Mouse (Mus musculus) C2C12 (cell line): ENCODE results near the gene Tnf. TPM values are rescaled to one million over a fixed set of nuclear protein-coding genes. Genes with fewer than 3 reads are reported as not detected.

Experiments
- H3K27me3 ChIP-seq: one replicate; pipeline ENCODE4 v1.6.1; 2011; ENCODE audit not compliant: control insufficient read depth, insufficient read depth, insufficient read length
- H3K36me3 ChIP-seq: one replicate; pipeline ENCODE4 v1.6.1; 2011; ENCODE audit not compliant: control insufficient read depth, insufficient read depth
- H3K4me3 ChIP-seq: one replicate; pipeline ENCODE4 v1.5.1; 2011; ENCODE audit warnings: mild to moderate bottlenecking, control low read depth; ENCODE audit not compliant: poor library complexity, insufficient read depth, severe bottlenecking
- H3K79me2 ChIP-seq: one replicate; pipeline ENCODE4 v1.6.1; 2011; ENCODE audit not compliant: control insufficient read depth, insufficient read depth
- H3K79me3 ChIP-seq: one replicate; pipeline ENCODE4 v1.6.1; 2011; ENCODE audit warnings: low read depth, control low read depth
- H3ac ChIP-seq: one replicate; pipeline ENCODE3; 2011; ENCODE audit warnings: low read depth; ENCODE audit not compliant: control insufficient read depth, insufficient read length
- CEBPB ChIP-seq: IDR thresholded peaks from one replicate; pipeline ENCODE4 v1.6.1; 2011; ENCODE audit warnings: low read depth, mild to moderate bottlenecking, control low read depth, moderate library complexity
- CTCF ChIP-seq: IDR thresholded peaks from one replicate; pipeline ENCODE4 v1.5.1; 2011; ENCODE audit not compliant: control insufficient read depth, insufficient read depth, insufficient read length
- FOSL1 ChIP-seq: IDR thresholded peaks from one replicate; pipeline ENCODE4 v1.8.0; 2011; ENCODE audit warnings: mild to moderate bottlenecking, low read length; ENCODE audit not compliant: poor library complexity, insufficient read depth, severe bottlenecking
- MAX ChIP-seq: IDR thresholded peaks from one replicate; pipeline ENCODE4 v1.6.1; 2011; ENCODE audit warnings: mild to moderate bottlenecking, control low read depth
- MYOD1 ChIP-seq: IDR thresholded peaks from one replicate; pipeline ENCODE4 v1.6.1; 2011; ENCODE audit warnings: low read depth; ENCODE audit not compliant: control insufficient read depth, insufficient read length
- MYOG ChIP-seq: IDR thresholded peaks from one replicate; pipeline ENCODE4 v1.6.1; 2011; ENCODE audit not compliant: control insufficient read depth, insufficient read length; ENCODE audit errors: extremely low read depth
- USF1 ChIP-seq: IDR thresholded peaks from one replicate; pipeline ENCODE4 v1.6.1; 2011; ENCODE audit warnings: low read depth, mild to moderate bottlenecking, control low read depth, moderate library complexity
- microRNA-seq: library from miRNA; unstranded; fragments of <30 nt; microRNA quantifications from one replicate; pipeline ENCODE4, GENCODE M21; 2019; ENCODE audit warnings: borderline microRNAs expressed
- polyA plus RNA-seq: library from polyadenylated mRNA; unstranded; fragments of >200 nt; fragmentation: generic; extraction: Trizol; gene quantifications from one replicate; pipeline ENCODE4 v1.2.1, GENCODE M21; 2012; ENCODE audit warnings: missing spikeins

Gene Tnf
- polyA plus RNA-seq, 1 experiment, result not detected

DNA sequence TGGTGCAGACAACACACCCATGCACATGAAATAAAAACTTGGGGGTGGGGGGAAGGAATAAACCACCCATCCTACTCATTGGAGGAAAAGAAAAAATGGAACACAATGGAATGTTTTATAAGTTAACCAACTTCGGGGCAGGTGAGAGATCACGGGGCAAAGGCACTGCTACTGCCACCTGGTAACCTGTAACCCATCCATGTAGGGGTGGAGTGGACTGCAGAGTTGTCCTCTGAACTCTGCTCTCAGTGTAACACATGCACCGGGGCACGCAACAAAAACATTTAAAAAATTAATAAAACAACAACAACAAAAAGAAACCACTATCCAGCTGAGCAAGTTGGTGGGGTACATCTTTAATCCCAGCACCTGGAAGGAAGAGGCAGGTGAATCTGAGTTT, 49.7 kb downstream of the Tnf start:
- Histone ChIP-seq H3K79me3 (peaks cover 14% of the 10 kb centered on the region), H3K4me3 (no peak overlapping the region), H3K79me2 (peaks cover 47% of the 10 kb centered on the region), H3K27me3 (no peaks in the 10 kb centered on the region), H3ac (no peak overlapping the region), H3K36me3 (peaks cover 95% of the 10 kb centered on the region)
- TF ChIP-seq MYOD1, result no peak
- TF ChIP-seq USF1, result no peak
- no peak for TF ChIP-seq FOSL1
- TF ChIP-seq CTCF, result no peak
- no peak for TF ChIP-seq CEBPB
- no peak for TF ChIP-seq MYOG
- TF ChIP-seq MAX, result no peak

Small RNA genes within 50 kb of the gene (microRNA-seq; reads per million reads assigned to microRNA genes)
- gene Mir6973a (not detected), gene Mir6974 (not detected), gene Mir6975 (1.8 reads per million, percentile 38 among the genes with 10 or more reads in this experiment), gene Mir8094 (not detected)

Other genes with a start within 250 kb of the Tnf start
- gene Hspa1b, start 242.8 kb downstream of the Tnf start, polyA plus RNA-seq, result 22.6 TPM
- gene Gm20481, start 232.1 kb downstream of the Tnf start, polyA plus RNA-seq, result not detected
- 1.8 TPM for gene Hspa1a, start 229.9 kb downstream of the Tnf start, polyA plus RNA-seq
- 0.99 TPM for gene Hspa1l, start 229.3 kb downstream of the Tnf start, polyA plus RNA-seq
- 133 TPM for gene Lsm2, start 220.1 kb downstream of the Tnf start, polyA plus RNA-seq
- 214 TPM for gene Vars, start 201.0 kb downstream of the Tnf start, polyA plus RNA-seq
- gene Vwa7, start 185.4 kb downstream of the Tnf start, polyA plus RNA-seq, result 0.07 TPM
- gene Sapcd1, start 174.0 kb downstream of the Tnf start, polyA plus RNA-seq, result 0.23 TPM
- 0.76 TPM for gene Msh5, start 155.3 kb downstream of the Tnf start, polyA plus RNA-seq
- gene Clic1, start 152.0 kb downstream of the Tnf start, polyA plus RNA-seq, result 509 TPM
- gene Ddah2, start 143.0 kb downstream of the Tnf start, polyA plus RNA-seq, result 129 TPM
- gene Ly6g6c, start 136.6 kb downstream of the Tnf start, polyA plus RNA-seq, result 0.12 TPM
- 0.04 TPM for gene Mpig6b, start 135.8 kb downstream of the Tnf start, polyA plus RNA-seq
- not detected for gene Ly6g6e, start 125.1 kb downstream of the Tnf start, polyA plus RNA-seq
- not detected for gene Ly6g6d, start 123.9 kb downstream of the Tnf start, polyA plus RNA-seq
- not detected for gene Ly6g6f, start 116.4 kb downstream of the Tnf start, polyA plus RNA-seq
- 54.0 TPM for gene Abhd16a, start 112.7 kb downstream of the Tnf start, polyA plus RNA-seq
- gene Ly6g5c, start 93.7 kb downstream of the Tnf start, polyA plus RNA-seq, result not detected
- 0.28 TPM for gene Ly6g5b, start 86.6 kb downstream of the Tnf start, polyA plus RNA-seq
- gene Gpank1, start 80.6 kb downstream of the Tnf start, polyA plus RNA-seq, result 25.8 TPM
- 300 TPM for gene Csnk2b, start 80.0 kb downstream of the Tnf start, polyA plus RNA-seq
- 13.0 TPM for gene D17H6S53E, start 75.6 kb downstream of the Tnf start, polyA plus RNA-seq
- 0.20 TPM for gene Apom, start 70.0 kb downstream of the Tnf start, polyA plus RNA-seq
- 202 TPM for gene Bag6, start 66.8 kb downstream of the Tnf start, polyA plus RNA-seq
- gene Prrc2a, start 37.1 kb downstream of the Tnf start, polyA plus RNA-seq, result 183 TPM
- not detected for gene Aif1, start 25.9 kb downstream of the Tnf start, polyA plus RNA-seq
- 0.92 TPM for gene Lst1, start 13.6 kb downstream of the Tnf start, polyA plus RNA-seq
- not detected for gene Ltb, start 7.6 kb downstream of the Tnf start, polyA plus RNA-seq
- 0.07 TPM for gene Lta, start 3.3 kb upstream of the Tnf start, polyA plus RNA-seq
- gene Gm16181, start 18.8 kb upstream of the Tnf start, polyA plus RNA-seq, result not detected
- gene Atp6v1g2, start 31.7 kb upstream of the Tnf start, polyA plus RNA-seq, result 1.4 TPM
- gene Nfkbil1, start 33.8 kb upstream of the Tnf start, polyA plus RNA-seq, result 20.1 TPM
- gene Ddx39b, start 39.7 kb upstream of the Tnf start, polyA plus RNA-seq, result 330 TPM
- 23.5 TPM for gene H2-D1, start 60.7 kb upstream of the Tnf start, polyA plus RNA-seq
- gene H2-Q1, start 118.4 kb upstream of the Tnf start, polyA plus RNA-seq, result 3.3 TPM
- 0.11 TPM for gene H2-Q2, start 140.2 kb upstream of the Tnf start, polyA plus RNA-seq
- gene H2-Q4, start 177.6 kb upstream of the Tnf start, polyA plus RNA-seq, result 3.5 TPM
- not detected for gene H2-Q6, start 222.8 kb upstream of the Tnf start, polyA plus RNA-seq
- gene H2-Q7, start 237.1 kb upstream of the Tnf start, polyA plus RNA-seq, result 0.14 TPM